Mouse (Mus musculus): Measurements from ENCODE around the gene Ntf3.

The Ntf3 gene

DNA sequence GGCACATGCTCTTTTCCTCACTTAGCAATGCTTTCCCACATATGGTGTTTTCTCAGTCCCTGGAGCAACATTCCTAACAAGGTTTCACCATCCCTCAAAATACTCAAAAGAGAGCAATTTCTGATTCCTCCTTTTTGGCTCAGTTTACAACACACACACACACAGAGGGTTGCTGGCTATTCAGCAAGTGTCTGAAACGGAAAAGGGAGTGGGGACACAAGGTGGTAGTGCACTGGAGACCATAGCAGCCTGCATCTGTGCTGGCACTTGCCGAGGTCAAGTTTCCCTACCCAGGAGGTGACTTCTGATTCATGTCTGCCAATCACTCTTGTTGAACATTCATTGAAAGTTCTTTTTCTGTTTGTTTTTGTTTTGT is 59.9 kb downstream of the Ntf3 start:
- in situ Hi-C loops (cut with MboI; ENCODE audit: low sequenced_read_pairs) = no loop called here

DNA sequence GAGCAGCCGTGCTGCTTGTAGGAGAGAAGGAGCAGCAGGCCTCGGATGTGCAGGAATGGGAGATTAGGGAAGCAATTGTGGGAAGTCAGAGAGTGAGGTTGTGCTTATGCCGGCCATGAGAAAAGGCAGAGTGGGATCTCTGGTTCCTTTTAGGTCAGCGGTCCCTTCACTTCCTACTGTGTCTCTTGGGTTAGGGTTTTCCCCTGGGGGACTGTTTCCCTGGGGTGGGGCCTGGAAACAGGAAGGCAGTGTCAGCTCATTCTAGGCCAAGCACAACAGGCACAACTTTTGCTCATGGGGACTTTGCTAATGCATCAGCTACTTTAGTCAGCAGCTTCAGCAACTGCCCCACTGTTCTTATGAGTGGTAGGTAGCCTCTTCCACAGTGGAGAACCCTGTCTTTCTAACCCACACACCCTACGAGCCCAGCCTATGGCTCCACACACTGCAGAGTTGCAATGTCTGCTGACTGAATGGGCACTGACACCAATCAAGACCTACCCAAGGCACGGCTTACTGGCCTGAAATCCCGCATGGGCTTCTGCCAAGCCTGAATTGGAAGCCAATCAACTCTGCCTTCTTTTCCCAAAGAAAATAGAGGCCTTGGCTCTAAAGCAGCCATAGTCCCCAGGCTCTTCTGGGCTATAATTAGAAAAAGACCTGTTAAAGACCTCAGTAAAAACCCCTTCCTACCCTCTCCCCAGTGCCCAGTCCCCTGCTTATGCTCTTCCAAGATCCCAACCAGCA is 60.5 kb downstream of the Ntf3 start:
- in situ Hi-C loops (cut with MboI; ENCODE audit: low sequenced_read_pairs) = no loop called here

DNA sequence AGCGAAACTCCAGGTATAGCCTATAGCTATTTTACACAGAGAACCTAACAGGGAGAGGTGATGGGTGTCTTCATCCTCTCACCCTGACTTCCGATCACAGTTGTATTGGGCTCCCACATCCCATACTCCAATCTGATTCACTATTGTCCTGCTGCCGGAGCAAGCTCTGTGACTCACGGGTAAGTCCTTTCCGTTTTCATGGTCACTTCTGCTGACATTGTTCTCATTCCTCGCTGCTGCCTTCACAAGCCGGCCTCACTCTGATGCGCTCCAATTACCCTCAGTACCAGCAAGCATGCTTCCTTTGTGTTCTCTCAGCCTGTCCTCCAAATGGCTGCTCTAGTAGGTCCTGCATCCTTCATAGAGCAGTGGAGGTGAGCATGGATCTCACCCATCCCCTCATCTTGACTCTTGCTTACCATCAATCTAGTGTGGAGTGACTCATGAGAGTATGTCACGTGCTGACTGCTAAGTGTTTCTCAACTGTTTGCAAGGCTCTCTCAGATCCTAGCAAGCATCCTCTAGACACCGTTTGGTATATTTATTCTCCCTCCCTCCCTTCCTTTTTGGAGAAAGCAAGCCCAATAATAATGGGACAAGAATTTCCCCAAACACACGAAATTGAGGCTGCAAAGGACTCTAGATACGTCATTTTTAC is 61.5 kb downstream of the Ntf3 start:
- in situ Hi-C loops (cut with MboI; ENCODE audit: low sequenced_read_pairs) = no loop called here

DNA sequence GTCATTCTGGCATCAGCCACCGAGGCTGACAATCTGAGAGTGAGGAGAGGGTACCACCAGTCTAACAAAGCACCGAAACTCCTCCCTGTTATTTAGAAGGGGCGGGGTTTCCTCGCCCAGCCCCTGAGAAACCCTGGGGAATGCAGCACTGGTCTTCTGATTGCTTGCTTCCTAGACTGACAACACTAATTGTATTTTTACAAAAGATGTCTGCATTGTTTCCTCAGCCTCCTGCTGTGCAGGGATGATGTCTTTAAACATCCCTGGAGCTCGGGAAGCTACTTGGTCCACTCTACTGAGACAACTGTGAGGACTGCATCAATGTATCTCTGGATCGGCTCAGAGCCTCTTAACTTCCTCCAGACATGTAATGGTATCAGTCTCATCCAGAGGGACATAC is 64.1 kb downstream of the Ntf3 start:
- in situ Hi-C loops (cut with MboI; ENCODE audit: low sequenced_read_pairs) = no loop called here

DNA sequence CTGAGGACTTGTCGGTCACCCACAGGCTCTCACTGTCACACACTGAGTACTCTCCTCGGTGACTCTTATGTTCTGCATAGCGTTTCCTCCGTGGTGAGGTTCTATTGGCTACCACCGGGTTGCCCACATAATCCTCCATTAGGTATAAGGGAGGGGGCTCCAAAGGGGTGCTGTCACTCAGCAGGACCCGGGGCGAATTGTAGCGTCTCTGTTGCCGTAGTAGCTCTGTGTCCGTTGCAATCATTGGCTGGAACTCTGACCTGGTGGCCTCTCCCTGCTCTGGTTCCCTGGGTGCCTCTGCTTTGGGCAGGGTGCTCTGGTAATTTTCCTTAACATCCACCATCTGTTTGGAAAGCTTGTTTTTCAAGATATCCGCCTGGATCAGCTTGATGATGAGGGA is 64.7 kb downstream of the Ntf3 start:
- in situ Hi-C loops (cut with MboI; ENCODE audit: low sequenced_read_pairs) = no loop called here

DNA sequence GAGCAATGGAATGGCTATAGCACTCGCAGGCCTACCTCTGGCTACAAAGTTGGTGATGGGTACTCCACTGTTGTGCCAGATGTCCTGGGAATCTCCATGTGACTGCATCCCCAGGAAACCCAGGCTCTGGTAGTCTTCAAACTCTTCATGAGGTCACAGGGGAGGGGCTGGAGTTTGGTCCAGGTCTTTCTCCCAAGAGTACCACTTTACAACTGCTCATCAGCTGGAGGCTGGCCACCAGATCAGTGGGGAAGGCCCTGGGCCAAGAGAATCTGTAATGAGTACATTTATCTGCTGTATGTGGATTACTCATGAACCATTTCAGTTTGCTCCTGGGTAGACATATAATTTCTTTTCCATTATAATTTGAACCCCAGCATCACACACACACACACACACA is 66.1 kb downstream of the Ntf3 start:
- in situ Hi-C loops (cut with MboI; ENCODE audit: low sequenced_read_pairs) = no loop called here

DNA sequence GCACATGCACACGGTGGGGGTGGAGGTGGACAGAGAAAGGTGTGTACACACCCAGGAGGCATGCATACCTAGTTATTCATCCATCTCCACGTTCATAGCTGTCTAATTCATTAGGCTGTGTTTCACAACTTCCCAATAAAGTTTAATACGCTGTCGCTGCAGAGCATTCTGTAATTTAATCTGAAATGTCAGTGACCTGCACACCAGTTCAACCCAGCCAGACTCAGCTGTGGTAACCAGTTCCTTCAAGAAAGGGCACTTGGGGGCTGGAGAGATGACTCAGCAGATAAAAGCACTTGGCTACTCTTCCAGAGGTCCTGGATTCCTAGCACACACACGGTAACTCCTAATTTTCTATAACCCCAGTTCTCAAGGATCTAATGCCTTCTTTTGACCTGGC is 69.2 kb downstream of the Ntf3 start:
- in situ Hi-C loops (cut with MboI; ENCODE audit: low sequenced_read_pairs) = no loop called here

DNA sequence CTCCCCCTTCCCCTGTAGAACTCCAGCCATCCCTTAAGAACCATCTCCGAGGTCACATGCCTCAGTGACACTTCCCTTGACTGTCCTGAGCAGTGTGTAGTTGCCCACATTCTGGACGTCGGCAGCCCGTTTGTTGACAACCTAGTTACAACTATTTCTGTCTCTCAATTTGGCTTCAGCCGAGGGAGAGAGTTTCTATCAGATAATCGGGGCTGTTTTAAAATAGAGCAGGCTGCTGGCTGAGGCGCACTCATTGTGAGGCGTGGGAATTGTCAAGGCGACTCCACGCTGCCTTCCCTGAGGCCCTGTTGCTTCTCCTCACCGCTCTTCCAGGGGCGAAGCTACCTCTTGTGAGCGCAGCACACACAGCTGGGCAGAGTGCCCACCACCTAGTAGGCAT is 70.6 kb downstream of the Ntf3 start:
- in situ Hi-C loops (cut with MboI; ENCODE audit: low sequenced_read_pairs) = no loop called here

DNA sequence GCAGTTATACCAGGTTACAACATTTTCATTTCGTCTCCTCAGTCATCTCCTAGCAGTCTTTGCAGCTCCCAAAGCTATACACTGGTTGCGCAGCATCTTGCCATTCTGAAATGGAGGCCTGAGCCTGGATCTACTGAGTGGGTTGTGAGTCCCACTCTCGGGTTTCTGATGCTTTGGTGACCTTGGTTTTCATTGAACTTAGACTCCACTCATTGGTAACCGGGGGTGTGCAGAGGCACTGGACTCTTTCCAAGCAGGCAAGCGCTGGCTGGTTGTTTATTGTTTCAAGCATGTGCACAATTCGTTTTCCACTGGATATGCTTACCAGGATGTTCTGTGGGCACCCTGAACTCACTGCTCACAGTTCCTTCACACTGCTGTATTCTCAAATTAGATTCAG is 71.7 kb downstream of the Ntf3 start:
- in situ Hi-C loops (cut with MboI; ENCODE audit: low sequenced_read_pairs) = no loop called here

DNA sequence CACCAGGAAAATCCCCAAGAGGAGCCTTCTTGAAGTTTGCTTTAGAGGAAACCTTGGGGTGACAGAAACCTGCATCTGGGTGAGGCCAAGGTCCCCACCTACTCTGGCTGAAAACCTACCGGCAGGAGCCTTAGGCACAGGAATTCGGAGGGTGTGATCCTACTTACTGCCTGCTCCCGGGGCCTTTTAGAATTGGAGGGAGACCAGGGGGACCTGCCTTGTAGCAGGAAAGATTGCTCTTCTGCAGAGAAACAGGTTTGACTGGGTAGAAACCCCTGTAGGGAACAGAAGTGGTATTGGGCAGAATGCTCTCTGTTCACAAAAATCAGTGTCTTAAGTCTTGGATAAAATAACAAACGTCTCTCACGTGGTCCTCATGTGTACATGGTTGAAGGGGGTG is 74.7 kb downstream of the Ntf3 start:
- in situ Hi-C loops (cut with MboI; ENCODE audit: low sequenced_read_pairs) = no loop called here

DNA sequence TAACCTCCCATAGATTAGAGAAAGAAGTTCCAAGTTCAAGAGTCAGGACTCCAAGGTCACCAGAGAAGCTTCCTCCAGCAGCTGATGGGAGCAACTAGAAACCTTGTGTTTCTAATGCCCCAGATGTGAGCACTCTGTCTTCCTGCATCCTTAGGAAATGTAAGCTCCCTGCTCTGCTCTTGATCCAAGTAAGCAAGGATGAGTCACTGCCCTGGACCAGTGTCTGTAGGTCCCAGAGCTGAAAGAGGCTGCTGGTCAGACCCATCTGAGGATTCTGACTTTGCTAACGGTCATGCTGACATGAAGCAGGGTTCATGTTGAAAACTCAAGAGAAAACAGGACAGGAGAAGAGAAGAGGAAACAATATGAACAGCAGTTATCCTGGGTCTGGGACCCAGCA is 76.6 kb downstream of the Ntf3 start:
- in situ Hi-C loops (cut with MboI; ENCODE audit: low sequenced_read_pairs) = no loop called here

DNA sequence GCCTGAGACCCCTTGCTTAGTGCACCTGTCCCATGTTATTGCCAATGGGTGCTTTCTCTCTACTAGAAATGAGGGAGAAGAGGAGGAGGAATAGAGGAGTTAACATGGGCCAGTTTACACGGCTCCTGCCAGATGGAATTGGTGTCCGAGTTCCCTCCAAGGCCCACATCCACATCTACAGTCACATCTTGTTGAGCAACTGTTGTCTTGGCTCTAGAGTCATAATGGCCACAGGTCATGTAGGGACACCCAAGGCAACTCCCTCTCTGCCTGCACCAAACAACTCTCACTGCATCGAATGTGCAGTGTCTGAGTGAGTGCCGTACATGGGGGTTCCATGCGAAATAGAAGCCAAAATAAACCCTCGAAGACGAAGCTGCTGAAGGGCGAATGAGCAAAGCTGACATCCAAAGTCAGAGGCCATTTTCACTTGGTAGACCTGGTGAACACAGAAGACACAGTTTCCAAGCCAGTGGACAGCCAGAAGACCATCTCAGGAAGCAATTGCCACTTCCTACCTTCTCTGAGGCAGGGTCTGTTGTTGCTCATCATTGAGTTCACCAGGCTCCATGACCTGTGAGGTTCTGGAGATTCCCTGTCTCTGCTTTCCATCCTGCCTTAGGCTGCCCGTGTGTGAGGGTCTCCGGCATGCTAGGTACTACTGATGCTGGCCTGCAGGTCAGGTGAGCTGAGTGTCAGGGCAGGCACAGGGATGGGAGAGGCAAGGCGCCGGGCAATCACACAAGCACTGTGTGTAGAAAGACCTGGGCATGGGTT is 78.0 kb downstream of the Ntf3 start:
- in situ Hi-C loops (cut with MboI; ENCODE audit: low sequenced_read_pairs) = no loop called here

DNA sequence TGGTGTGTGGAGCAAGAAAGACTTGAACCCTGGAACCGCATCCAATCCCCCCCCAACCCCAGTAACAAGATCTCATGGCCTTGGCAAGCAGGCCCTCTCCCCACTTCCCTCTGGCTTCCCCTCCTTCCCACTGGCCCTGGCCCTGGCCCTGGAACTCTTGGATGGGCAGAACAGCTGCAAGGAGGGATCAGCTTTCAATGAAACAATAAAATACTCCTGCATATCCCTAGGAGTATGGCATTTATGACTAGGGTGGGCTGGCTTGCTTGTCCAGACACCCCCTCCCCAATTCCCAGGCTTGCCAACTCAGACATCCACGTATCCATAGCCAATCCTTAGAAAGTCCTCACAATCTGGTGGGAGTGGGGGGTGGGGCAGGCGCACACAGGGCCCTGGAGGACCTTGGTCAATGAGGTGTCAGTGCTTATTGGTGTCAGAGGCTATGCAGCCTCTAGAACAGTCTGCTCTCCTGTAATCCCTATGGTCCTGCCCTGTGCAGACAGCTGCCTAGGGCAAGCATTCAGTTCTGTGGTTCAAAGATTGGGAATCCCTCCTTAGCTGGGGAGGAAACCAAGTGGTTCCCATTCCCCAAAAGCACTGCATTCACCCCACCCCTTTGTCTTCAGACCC is 80.3 kb downstream of the Ntf3 start:
- in situ Hi-C loops (cut with MboI; ENCODE audit: low sequenced_read_pairs) = no loop called here

DNA sequence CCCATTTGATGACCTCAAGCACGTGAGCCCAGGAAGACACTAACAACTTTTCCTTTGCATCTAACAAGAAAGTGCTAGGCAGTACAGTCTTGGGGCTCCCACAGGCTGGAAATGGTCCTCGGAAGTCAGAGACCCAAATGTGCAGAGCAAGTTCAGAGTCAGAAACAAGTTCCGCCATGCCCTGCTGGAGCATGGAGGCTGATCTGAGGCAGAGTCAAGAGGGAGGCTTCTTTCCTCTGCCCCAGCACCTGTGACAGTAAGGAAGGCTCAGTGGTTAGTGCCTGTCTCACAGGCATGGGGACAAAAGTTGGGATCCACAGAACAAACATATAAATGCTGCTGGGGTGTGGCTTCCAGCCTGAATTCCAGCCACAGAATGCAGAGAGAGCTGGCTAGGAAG is 86.2 kb downstream of the Ntf3 start:
- in situ Hi-C loops (cut with MboI; ENCODE audit: low sequenced_read_pairs) = no loop called here

DNA sequence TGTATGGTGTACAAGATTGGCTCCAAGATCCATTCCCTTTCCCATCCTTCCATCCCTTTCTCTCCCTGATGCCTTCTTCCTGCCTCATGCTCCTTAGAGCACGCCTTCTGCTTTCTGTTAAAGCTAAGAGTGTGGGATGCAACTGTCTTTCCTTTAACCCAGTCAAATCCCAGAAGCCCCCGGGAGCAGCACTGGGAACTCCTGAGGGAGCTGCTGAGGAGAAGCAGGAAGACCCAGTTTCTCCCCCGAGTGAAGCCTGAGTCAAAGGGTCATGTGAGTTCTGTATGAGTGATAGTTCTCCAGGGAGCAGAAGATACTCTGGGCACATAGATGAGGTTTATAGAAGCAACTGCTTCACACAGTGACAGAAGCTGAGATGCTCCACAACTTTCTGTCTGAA is 109.0 kb downstream of the Ntf3 start:
- in situ Hi-C loops (cut with MboI; ENCODE audit: low sequenced_read_pairs) = no loop called here

DNA sequence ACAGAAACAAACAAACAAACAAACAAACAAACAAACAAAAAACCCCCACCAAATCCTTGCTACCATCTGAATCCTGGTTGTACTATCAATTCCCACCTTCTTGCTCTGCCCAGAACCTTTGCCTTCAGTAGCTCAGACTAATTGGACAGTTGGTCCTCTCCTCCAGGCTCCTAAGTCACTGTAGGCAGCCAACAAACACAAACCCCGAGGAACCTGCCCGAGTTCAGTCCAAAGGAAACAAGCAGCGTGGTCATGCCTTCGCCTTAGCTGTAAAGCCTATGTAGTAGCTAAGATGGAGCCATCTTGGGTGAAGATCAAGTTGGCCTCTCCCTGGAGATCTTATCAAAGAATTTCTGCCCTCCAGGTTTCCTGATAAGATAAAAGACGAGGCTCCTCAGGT is 113.6 kb downstream of the Ntf3 start:
- in situ Hi-C loops (cut with MboI; ENCODE audit: low sequenced_read_pairs) = no loop called here
